Mouse (Mus musculus): ENCODE measurements around the gene Grin3b. TPM values are rescaled to one million over a fixed set of nuclear protein-coding genes. Genes with fewer than 3 reads are reported as not detected.

Grin3b gene
- total RNA-seq, 2 experiments from 2014 or later = not detected

DNA sequence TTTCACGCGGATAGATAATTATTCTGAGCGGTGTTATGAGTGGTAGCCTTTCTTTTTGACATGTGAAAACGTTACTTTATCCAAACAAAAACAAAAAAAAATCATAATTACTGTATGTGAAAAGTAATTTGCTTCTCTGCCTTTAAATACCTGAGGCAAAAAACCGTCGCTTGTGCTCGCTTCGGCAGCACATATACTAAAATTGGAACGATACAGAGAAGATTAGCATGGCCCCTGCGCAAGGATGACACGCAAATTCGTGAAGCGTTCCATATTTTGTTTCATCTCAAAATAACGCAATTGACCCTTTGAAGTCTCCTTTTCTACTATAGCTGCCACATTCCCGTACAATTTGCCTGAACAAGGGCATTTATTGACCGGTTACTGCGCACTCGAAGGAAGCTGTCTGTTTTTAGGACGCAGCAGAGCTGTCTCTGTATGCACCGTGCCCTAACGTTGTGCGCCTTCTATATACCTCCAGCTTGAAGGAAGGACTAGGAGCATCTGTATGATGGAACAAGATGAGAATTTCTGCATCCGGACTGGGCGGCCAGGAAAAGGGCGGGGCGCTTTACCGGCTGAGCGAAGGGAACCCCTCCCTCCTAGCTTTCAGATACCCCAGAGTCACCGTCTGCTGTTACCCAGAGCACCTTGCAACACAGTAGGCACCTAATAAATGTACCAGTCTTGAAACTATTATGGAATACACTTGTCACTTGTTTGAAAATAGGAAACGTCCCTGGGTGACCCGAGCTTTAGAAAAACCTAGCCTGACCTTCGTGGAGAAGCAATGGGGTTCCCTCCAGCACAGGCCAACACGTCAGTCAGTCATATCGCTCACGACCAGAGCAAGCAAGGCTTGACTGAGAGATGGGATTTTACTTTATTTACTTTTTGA is 15.1 kb downstream of the Grin3b start:
- ATAC-seq (replicated peaks; ENCODE audit: low FRiP score, poor library complexity, severe bottlenecking) = peak; percentile 53

DNA sequence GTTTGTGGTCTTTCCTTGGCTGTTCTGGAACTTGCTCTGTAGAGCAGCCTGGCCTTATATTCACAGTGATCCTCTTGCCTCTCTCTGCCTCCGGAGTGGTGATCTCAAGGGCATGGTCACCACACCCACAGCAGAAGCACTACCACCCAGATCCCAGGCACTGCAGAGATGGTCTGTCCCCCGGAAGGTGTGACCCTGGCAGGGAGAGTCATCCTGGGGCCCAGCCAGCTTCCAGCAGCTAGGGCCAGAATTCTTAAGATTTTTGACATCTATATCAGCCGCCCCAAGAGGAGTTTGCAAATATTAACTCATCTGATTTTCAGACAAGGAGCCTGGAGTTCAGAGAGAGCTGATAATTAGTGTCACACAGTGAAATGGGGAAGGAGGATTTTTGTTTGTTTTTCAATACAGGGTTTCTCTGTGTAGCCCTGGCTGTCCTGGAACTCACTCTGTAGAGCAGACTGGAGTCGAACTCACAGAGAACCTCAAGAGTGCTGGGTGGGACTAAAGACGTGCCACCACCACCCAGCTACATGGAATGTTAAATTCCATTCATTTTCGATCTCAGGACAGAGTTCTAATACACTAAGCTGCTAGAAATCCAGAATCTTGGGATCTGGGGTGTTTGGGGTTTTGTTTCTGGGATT is 15.8 kb downstream of the Grin3b start:
- peak; percentile 52 for ATAC-seq (replicated peaks; ENCODE audit: low FRiP score, poor library complexity, severe bottlenecking)

DNA sequence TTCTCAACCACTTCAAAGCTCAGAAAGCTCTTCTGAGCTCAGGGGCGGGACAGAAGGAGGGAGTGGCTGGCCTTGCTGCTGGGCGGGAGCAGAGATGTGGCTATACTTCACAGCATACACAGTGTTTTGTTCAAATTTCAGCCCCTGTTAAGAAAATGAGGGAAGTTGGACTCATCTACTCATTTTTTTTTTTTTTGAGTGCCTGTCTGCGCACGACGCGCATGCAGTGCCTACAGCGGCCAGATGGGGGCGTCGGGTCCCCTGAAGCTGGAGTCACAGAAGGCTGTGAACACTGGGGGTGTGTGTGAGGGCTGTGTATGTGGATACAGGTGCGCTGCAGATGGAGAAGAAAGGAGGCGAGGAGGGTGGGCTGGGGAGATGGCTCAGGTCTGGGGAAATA is 16.4 kb downstream of the Grin3b start:
- peak; percentile 31 for ATAC-seq (replicated peaks; ENCODE audit: low FRiP score, poor library complexity, severe bottlenecking)

DNA sequence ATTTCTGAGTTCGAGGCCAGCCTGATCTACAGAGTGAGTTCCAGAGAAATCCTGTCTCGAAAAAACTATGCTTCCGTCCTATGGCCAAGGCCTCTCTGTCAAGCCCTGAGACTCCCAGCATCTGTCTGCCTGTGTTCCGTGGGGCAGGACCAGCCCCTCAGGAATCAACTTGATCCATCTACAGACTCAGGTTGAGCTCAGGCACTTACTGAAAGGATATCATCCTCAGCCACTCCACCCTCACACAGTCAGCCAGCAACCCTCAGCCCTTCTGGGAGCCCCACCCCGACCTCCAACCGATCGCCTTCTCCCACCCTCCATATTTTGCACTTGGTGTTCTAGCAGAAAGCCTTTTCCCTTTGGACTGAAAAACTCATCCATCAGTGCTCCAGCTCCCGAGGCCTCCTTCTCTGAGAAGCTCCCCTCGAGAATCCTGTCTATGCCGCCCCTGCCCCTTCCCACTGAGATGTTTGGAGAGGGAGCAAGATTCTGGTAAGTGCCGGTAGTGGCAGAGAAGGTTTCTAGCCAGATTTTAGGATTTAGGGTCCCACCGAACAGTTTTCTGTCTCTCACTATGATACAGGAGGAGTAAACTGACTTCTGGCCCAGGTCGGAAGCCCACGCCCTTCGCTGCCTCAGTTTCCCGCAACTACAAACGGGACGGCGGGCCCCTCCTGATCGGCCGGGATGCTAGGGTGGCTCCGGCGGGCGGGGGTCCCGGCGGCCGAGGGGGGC is 17.4 kb downstream of the Grin3b start:
- ATAC-seq (replicated peaks; ENCODE audit: low FRiP score, poor library complexity, severe bottlenecking) = no peak

DNA sequence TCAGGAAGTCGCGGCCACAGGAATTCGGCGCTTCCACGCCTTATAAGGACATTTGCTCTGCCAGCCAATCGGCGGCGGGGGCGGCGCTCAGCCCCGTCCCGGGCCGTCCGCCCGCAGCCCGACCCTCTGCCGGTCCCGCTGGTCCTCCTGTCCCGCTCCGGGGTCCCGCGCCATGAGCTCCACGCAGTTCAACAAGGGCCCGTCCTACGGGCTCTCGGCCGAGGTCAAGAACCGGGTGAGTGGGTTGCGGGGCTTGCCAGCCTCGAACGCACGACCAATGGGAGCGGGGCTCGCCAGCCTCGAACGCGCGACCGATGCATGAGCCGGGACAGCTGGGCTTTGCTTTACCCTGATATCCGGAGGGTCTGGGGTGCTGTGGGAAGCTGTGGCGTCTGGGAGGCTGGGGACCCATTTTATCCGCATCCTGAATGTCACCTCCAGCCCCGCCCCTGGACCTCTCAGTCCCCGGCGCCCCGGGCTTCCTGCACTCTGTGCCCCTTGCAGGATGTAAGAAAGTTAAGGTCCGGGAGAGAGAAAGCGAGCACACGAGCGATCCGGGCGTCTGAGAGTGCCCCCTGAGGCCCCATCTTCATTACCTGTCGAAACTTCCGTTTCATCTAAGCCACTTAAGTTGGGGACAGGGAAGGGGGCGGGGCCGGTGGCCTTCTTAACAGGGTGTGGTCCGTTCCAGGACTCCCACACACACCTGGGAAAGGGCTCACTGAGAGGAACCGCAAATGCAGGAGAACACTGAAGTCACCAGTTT is 18.2 kb downstream of the Grin3b start, which contains the start of gene Cnn2:
Cnn2 (plus strand) TSS at position 79 of the 766 bp plus-strand sequence.
- ATAC-seq (replicated peaks; ENCODE audit: low FRiP score, poor library complexity, severe bottlenecking) = no peak

DNA sequence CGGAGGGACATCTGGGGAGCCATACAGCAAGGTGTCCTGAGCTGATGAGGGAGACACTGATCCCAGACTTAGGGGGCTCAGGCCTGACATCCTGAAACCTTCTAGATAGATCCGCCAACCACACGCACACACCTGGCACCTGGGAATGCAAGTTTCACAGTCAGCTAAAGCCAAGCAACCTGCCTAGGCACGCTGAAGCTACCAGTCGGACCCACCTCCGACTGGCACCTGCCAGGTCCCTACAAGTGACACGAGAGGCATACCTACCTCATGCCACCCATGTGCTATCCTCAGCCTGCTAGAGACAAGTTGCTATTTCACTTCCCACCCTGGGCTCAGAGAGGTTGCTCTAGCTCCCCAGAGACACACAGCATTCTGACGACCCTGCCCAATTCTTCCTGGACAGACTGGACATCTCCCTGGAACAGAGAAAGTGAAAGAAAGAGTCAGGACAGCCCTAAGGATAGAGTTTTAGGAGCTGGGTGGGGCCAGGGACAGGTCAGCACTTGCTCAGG is 18.8 kb downstream of the Grin3b start:
- ATAC-seq (replicated peaks; ENCODE audit: low FRiP score, poor library complexity, severe bottlenecking) = no peak

DNA sequence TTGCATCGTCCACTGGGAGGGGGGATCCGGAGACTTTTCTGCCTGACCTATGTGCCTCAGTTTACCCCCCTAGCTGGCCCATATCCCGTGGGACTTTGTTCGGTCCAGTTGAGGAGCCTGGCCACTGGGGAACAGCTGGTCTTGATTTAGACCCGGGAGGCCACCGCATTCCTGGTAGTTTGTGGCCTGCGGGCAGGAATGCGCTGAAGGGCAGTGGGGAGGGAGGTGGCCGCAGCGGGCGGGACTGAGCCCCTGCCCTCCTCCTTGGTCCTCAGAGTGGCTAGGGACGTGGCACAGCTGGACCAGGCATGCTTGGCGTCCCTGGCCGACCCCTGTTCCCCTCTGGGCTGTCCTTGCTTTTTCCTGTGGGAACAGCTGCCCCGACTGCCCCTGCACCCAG is 19.4 kb downstream of the Grin3b start:
- no peak for ATAC-seq (replicated peaks; ENCODE audit: low FRiP score, poor library complexity, severe bottlenecking)

DNA sequence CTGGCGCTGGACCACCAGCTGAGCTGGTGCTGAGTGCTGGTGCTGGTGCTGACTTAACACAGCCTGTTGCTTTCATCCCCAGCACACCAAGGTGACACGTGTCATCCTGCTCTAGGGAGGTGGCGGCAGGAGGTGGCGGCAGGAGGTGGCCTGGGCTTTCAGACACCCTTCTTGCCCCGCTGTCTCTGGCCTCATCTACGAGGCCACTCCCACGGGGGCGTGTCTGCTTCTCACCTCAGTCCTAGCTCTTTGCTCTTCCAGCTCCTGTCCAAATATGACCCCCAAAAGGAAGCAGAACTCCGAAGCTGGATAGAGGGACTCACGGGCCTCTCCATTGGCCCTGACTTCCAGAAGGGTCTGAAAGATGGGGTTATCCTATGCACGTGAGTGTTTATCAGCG is 20.6 kb downstream of the Grin3b start:
- ATAC-seq (replicated peaks; ENCODE audit: low FRiP score, poor library complexity, severe bottlenecking) = no peak

DNA sequence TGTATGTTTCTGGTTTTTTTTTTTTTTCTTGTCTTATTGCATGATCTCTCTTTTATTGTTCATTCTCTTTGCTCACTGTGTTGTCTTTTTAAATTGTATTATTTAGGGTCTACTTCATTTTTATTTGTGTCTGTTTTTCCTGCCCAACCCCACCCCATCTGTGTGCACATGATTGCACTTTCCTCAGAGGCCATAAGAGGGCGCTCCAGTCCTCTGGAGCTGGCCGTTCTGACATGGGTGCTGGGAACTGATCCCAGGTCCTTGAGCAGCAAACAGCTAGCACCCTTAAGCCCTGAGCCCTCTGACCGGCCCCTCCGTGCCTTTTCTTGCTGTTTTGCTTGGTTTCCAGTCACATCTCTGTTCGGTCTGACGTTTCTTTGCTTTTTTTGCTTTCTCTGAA is 21.0 kb downstream of the Grin3b start:
- no peak for ATAC-seq (replicated peaks; ENCODE audit: low FRiP score, poor library complexity, severe bottlenecking)

DNA sequence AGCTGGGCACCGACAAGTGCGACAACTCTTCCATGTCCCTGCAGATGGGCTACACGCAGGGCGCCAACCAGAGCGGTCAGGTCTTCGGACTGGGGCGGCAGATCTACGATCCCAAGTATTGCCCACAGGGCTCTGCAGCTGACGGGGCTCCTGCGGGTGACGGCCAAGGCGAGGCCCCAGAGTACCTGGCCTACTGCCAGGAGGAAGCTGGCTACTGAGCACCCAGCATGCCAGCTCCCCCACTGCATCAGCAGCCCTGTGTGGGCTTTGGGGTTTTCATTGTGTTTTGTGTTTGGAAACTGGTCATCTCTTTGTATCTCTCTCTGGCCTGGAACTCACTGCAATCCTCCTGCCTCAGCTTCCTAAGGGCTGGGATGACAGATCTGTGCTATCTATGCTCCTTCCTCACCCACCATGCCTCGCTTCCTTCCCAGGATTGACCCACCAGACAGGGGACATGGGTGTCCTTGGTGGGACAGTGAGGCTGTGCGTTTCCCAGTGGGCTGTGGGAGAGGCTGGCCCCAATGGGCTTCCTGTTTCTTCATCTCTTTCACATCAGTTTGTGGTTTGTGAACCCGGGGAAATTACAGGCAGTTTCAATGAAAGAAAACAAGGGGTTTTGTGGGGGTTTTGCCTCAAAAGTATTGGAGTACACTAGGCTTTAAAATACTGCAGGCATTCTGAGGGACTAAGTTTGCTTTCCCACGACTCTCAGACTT is 24.0 kb downstream of the Grin3b start:
- no peak for ATAC-seq (replicated peaks; ENCODE audit: low FRiP score, poor library complexity, severe bottlenecking)

DNA sequence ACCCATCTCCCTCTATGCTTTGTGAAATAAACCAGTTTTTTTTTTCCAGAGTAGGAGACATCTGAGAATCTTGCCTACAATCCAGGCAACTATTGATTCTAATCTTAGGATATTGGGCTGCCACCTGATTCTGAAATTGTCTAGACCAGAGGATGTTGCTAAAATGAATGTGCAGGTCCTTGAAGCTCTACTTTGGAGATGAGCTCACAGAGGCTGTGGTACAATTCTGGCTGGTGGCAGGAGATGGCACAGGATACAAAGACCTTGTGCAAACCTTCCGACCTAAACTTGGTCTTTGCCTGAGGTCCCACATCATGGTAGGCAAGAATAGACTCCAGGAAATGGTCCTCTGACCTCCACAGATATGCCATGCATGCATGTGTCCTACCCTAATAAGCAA is 25.1 kb downstream of the Grin3b start:
- ATAC-seq (replicated peaks; ENCODE audit: low FRiP score, poor library complexity, severe bottlenecking) = no peak

DNA sequence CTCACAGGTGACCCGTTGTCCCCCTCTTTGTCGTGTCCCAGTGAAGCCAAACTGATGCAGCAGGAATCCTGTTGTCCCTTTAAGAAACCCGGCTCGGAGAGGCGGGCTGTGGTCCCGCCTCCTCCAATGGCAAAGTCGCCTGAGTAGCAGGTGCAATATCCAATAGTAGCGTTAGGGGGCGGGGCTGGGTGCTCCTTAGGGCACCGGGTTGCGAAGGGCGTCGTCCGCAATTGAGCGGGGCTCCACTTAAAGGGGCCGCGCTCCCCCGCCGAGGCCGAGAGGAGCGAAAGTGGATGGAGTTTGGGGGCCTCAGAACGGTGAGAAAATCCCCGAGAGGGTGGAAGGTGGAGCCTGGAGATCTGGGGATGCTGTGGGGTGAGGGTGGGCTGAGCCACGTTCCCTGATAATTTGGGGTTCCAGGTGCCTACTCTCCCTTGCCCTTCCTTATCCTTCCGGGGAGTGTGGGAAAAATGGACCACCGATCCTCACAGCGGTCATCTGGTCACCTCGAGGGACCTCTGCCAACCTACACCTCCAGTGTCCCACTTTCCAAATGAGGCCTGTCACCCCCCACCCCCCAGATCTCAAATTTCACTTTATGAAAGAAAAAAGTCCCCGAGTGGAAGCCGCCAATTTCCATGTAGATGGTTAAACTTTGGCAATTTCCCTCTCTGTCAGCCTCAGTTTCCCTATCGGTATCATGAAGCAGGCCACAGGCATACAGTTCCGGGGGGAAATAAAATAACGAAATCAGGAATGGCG is 25.9 kb downstream of the Grin3b start, which contains the start of gene Abca7:
Abca7 (plus strand) TSS at position 223 of the 762 bp plus-strand sequence.
- peak; percentile 85 for ATAC-seq (replicated peaks; ENCODE audit: low FRiP score, poor library complexity, severe bottlenecking)

DNA sequence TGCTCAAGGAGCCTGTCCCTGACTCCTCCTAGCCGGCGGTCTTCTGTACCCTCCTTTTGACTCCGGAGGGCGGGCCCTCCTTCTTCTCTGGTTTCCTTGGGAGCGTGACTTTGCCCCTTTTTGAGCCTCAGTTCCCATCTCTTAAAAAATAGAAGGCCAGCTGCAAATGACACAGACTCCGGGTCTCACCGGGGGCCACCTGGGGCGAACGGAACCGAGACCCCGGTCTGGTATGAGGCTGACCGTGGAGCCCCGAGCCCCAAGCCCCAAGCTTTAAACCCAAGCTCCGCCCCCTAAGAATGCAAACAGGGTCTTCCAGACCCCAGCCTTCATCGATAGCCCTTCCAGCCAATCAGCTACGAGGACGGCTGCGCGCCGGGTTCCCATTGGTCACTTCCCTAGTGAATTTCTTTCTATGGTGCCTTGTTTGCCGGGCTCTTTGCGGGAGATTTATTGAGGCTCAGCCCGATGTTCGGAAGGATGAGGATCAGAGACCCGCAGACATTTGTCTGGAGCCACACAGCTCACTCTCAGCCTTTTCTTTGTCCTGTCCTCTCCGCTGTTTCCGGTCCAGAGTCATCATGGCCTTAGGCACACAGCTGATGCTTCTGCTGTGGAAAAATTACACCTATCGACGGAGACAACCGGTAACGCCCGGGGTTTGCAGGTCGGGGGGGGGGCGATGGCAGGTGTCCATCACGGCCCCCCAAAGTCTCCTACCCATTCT is 26.7 kb downstream of the Grin3b start:
- ATAC-seq (replicated peaks; ENCODE audit: low FRiP score, poor library complexity, severe bottlenecking) = peak; percentile 73

DNA sequence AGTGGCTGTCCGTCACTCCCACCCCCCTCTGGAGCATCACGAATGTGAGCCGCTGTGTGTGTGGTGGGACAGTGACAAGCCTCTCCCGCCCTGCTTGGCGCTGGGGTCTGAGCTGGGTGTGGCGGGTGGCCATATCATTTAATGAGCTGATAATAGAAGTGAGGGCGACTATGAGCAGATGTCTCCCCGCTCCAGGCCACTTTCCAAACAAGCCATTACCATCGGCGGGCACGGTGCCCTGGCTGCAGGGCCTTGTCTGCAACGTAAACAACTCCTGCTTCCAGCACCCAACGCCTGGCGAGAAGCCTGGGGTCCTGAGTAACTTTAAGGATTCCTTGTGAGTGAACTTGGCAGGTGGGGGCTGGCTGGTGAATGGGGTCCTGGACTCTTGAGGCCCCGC is 27.3 kb downstream of the Grin3b start:
- peak; percentile 35 for ATAC-seq (replicated peaks; ENCODE audit: low FRiP score, poor library complexity, severe bottlenecking)

DNA sequence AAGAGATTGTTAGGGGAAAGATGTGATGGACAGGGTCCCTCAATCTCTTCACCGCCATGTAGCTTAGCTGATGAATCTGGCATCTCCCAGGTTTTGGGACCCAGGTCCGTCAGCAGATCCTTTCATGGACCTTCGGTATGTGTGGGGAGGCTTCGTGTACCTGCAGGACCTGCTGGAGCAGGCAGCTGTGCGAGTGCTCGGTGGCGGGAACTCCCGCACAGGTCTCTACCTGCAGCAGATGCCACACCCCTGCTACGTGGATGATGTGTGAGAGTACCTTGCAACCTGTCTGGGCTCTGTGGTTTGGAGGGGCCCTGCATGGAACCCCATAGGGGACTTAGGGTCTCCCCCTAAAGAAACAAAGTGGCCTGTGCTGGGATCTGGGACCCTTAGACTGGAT is 31.4 kb downstream of the Grin3b start:
- ATAC-seq (replicated peaks; ENCODE audit: low FRiP score, poor library complexity, severe bottlenecking) = no peak

DNA sequence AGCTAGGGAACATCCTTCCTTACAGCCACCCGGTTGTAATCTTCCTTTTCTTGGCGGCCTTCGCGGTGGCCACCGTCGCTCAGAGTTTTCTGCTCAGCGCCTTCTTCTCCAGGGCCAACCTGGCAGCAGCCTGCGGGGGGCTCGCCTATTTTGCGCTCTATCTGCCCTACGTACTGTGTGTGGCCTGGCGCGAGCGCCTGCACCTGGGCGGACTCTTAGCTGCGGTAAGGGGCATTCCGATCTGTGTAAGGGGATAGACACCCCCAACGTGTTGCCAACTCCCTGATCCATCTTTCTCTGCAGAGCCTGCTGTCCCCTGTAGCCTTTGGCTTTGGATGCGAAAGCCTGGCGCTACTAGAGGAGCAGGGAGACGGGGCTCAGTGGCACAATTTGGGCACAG is 32.3 kb downstream of the Grin3b start:
- ATAC-seq (replicated peaks; ENCODE audit: low FRiP score, poor library complexity, severe bottlenecking) = no peak

DNA sequence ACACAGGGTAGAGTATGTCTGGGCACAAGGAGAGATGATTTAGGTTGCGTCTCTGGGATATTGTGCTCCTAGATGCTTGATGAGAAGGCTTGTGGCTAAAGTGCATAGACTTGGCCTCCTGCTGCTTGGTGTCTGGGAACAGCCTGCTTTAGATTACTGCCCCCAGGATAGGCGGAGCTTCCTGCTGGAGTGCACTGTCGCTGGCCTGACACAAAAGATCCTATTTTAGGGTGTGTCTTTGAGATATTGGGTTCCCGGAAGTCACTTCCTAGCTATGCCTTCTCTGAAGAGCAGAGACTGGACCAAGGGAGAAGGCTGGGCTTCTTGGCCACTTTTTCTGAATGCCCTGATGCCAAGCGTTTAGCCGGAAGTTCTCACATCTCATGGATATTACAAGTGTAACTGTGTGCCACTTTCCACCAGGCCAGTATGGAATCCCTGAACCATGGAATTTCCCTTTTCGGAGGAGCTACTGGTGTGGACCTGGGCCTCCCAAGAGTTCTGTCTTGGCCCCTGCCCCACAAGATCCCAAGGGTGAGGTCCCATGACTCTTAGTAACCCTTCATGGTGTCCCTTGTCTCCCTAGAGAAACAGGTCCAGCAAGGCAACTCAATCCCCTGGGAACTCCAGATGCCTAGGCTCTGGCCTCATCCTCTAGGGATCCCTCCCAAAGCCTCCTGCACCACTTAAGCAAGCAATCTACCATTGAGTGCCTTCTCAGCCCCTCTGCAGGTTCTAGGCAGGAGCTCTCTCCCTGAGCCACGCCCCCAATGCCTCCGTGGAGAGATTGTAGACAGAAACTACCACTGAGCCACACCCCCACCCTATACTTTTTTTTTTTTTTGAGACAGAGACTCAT is 33.1 kb downstream of the Grin3b start:
- peak; percentile 47; the same call in 1 of the 2 replicates for ATAC-seq (replicated peaks; ENCODE audit: low FRiP score, poor library complexity, severe bottlenecking)
